Mouse (Mus musculus) stomach, postnatal 0 days (tissue): ENCODE measurements around the gene Efcab1.

Source experiments
- CTCF ChIP-seq: IDR thresholded peaks from 2 replicates; pipeline ENCODE4 v1.5.1; 2016; ENCODE audit warnings: antibody characterized with exemption, low read depth, mild to moderate bottlenecking, moderate library complexity
- EP300 ChIP-seq: optimal IDR thresholded peaks from 2 replicates; pipeline ENCODE3; 2016; ENCODE audit warnings: antibody characterized with exemption

GRCm38 (mm10) chr16:14885372-14885771 lies 21.0 kb upstream of the Efcab1 start:
- no peak for TF ChIP-seq CTCF
- no peak for TF ChIP-seq EP300
